Mouse (Mus musculus): ENCODE results near the gene Rubcn. TPM values are rescaled to one million over a fixed set of nuclear protein-coding genes. Genes with fewer than 3 reads are reported as not detected.
"Not testable (repeated sequence)": the region's sequence is repeated elsewhere in the genome, so short reads cannot be mapped to it uniquely, and the experiment has no call there.

The Rubcn gene
- polyA plus RNA-seq (2015; fragmentation: Nextera tagmentation; extraction: Ambion mirVana) = 16.0 and 20.3 TPM in 2 replicates

DNA sequence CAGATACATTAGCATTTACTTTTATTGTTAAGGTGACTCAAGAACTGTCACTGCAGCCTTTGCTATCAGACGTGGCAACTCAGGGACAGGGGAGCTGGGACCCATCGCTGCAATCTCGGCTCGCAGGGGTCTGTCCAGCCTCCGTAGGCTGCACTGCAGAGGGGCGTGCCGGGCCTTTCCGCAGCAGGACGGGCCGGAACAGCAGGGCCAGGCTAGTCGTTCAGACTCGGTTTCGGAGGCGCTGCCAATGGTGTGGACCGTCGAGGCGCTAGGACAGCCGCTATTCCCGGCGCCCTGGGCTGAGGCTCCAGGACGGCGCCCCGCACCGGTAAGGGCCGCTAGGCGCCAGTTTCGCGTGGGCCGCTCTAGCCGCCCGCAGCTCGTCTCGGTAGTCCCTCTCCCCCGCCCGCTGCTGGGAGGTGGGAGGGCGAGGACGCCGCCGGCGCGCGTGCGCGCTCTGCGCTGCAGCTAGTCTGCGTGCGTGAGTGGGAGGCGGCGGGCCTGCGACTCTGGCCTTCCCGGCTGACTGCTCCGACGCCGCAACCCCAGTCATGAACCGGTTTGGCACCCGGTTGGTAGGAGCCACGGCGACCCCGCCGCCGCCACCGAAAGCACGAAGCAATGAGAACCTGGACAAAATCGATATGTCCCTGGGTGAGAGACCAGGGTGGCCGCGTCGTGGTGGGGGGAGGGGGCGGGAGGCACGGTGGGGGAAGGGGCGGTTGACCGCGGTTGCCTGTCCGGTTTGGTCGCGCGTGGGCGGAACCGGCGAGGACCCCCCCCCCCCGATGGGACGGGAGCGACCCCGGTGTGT is at the start of gene Rubcn, which contains the start of gene Fyttd1:
TSS of gene Rubcn (minus strand) at position 424 of the 814 bp plus-strand sequence.
TSS of gene Fyttd1 (plus strand) at position 158 of the 814 bp plus-strand sequence.
- peaks cover 14% of the 10 kb centered on the region for H3K4me1 ChIP-seq
- H3K9me3 ChIP-seq = no peaks in the 10 kb centered on the region
- peak within 1 kb of the TSS; percentile 93 for H3K9ac ChIP-seq
- no peaks in the 10 kb centered on the region for H3K27me3 ChIP-seq
- peak within 1 kb of the TSS; percentile 87 for H3K27ac ChIP-seq
- H3K4me3 ChIP-seq = peak within 1 kb of the TSS; percentile 81
- ATAC-seq (ENCODE audit: insufficient number of reproducible peaks, insufficient read depth, low FRiP score, low TSS enrichment, low read depth) = peak; percentile 96
- H3K4me2 ChIP-seq = peak within 1 kb of the TSS; percentile 78
- 0 out of 2 replicates have a peak, but pooled peaks cover 6% of the 10 kb centered on the region for H3K36me3 ChIP-seq
- under 1% methylated on average over 71 of the region's 83 CpGs for WGBS

DNA sequence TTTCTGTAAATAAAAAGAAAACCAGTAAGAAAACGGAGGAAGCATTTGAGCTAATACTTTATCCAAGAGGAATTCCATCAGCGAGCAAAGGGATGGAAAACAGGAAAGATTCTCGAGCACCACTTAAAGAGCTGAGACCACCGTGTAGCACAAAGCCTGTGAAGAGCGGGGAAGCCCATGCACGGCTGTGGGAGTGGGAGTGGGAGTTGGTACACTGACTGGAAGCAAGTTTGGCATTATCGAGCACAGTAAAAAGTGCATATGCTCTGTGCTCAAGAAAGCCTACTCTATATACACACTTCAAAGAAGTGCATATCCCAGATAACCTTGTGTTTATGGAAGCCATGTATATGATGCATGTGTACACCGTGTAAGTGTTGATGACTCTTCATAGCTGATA is 49.5 kb upstream of the Rubcn start:
- Histone ChIP-seq H3K36me3 (peaks cover 25% of the 10 kb centered on the region), H3K4me3 (no peak overlapping the region), H3K27ac (no peak overlapping the region), H3K27me3 (no peaks in the 10 kb centered on the region), H3K9me3 (no peaks in the 10 kb centered on the region), H3K4me2 (no peak overlapping the region), H3K4me1 (no peaks in the 10 kb centered on the region), H3K9ac (no peak overlapping the region)
- 89% methylated on average over 8 of the region's 8 CpGs for WGBS
- ATAC-seq (ENCODE audit: insufficient number of reproducible peaks, insufficient read depth, low FRiP score, low TSS enrichment, low read depth) = no peak

DNA sequence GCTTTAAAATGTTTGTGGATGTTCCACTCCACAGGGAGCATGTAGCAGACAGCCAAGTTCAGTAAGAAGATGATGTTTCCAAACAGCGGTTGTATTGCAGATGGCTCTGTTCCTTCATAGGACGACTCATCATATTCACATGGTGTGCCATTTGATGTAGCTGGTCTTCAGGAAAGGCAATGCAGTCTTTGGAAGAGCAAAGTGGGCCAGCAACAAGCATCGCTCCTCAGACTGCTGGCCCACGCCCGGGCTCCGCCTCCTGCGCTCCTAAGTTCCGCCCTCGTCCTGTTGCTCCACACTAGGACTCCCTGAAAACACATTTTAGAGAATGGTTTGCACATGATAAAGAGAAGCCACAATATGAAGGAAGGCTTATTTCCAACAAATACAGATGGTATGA is 49.1 kb upstream of the Rubcn start:
- ATAC-seq (ENCODE audit: insufficient number of reproducible peaks, insufficient read depth, low FRiP score, low TSS enrichment, low read depth); H3K4me2 ChIP-seq; H3K9me3 ChIP-seq; H3K4me3 ChIP-seq; H3K4me1 ChIP-seq; H3K27ac ChIP-seq; H3K9ac ChIP-seq; H3K27me3 ChIP-seq: not testable (repeated sequence)
- WGBS = 90% methylated on average over 9 of the region's 9 CpGs
- H3K36me3 ChIP-seq = peaks cover 29% of the 10 kb centered on the region

DNA sequence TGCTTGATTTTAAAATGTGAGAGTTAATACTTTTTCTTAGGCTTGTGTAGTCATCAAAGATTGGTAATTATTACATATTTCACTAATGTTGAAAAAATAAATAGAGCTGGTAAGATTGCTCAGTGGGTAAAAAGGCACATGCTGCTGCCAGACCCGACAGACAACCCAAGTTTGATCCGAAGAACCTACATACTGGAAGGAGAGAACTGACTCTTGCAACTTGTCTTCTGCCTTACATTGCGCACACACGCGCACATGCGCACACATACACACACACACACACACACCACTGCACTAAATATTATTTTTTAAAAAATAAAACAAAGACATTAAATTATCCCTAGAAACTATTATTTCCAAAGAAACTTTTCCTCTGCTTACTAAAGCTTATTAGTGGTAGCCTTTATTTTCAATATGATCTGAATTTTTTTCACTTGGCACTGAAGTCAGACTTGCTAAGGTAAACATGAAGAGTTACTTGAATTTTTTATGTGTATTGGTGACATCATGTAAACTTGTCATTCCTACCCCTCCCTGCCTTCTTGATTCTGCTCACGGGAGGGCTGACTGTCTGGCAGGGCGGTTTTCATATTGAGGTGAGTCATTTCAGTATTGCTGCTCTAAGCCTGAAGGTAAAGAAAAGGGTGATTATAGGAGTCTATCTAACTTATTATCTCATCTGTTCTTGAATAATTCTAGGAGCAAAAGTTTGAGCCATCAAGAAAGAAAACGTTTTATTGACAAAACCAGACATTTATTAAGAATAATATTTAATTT is 37.9 kb upstream of the Rubcn start:
- 0 out of 2 replicates have a peak overlapping the region, but pooled peaks have one; percentile 46 for H3K9ac ChIP-seq
- H3K4me3 ChIP-seq = peak overlapping the region; percentile 92
- H3K36me3 ChIP-seq = no peaks in the 10 kb centered on the region
- peak overlapping the region; percentile 69 for H3K4me2 ChIP-seq
- H3K27ac ChIP-seq = no peak overlapping the region
- ATAC-seq (ENCODE audit: insufficient number of reproducible peaks, insufficient read depth, low FRiP score, low TSS enrichment, low read depth) = no peak
- no peaks in the 10 kb centered on the region for H3K9me3 ChIP-seq
- no peaks in the 10 kb centered on the region for H3K27me3 ChIP-seq
- peaks cover 6% of the 10 kb centered on the region for H3K4me1 ChIP-seq
- 69% methylated on average over 9 of the region's 9 CpGs for WGBS

DNA sequence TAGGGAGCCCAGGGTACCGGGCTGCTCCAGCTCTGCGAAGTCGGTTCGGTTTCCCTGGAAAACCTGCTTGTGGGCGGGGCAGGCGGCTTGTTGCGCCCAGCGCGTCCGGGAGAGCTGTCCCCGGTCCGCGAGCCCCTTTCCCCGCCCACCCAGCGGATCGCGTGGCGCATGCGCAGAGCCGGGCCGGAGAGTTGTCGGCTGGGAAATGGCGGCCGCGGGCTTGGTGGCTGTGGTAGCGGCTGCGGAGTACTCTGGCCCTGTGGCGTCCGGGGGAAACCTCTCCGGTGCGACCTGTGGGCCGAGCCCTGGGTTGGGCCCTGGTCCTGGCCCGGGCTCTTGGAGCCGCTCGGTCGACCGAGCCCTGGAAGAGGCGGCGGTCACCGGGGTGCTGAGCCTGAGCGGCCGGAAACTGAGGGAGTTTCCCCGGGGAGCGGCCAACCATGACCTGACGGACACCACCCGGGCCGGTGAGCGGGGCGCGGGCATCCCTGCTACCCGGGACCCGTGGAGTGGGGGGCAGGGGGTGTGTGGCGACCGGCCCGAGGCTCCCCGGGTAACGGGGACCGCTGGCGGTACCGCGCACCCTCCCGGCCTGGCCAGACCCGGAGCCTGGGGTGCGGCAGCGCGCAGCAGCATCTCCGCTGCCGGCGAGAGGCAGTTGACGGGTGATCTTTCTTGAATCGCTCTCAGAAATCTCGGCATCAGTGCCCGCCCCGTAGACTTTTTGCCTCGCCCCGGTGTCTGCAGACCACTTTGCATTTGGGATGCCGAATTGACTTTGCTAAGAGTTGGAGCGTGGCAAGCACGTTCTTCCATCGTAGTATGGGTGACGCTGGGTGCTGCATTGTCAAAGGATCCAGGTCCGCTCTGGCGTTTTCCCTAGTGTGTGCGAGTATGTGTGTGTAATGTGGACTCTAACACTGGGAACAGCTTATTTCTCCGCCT is 36.6 kb upstream of the Rubcn start, which contains the start of gene Lrch3:
TSS of gene Lrch3 (plus strand) at position 164 of the 945 bp plus-strand sequence.
- Histone ChIP-seq H3K27me3 (no peaks in the 10 kb centered on the region), H3K4me3 (peak within 1 kb of the TSS; percentile 92), H3K27ac (peak within 1 kb of the TSS; percentile 88), H3K4me1 (peaks cover 6% of the 10 kb centered on the region), H3K4me2 (peak within 1 kb of the TSS; percentile 69), H3K36me3 (0 out of 2 replicates have a peak, but pooled peaks cover 2% of the 10 kb centered on the region), H3K9me3 (no peaks in the 10 kb centered on the region), H3K9ac (peak within 1 kb of the TSS; percentile 95)
- ATAC-seq (ENCODE audit: insufficient number of reproducible peaks, insufficient read depth, low FRiP score, low TSS enrichment, low read depth) = peak; percentile 90
- under 1% methylated on average over 85 of the region's 85 CpGs for WGBS

DNA sequence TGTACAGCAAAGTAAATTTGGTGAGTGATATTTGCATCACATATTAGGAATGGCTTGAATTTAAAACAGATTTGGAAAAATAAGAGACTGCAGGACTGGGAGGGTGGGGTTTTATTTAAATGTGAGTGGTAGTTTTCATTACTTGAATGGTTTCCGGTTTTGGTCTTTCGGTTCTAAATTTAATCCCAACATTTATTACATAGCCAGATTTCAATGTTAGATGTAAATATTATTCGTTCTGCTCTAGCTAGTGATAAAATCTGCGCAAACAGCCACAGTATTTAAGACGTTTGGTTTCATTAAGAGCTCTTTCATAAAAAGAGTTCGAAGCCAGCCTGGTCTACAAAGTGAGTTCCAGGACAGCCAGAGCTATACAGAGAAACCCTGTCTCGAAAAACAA is 35.6 kb upstream of the Rubcn start:
- Histone ChIP-seq H3K36me3 (0 out of 2 replicates have a peak, but pooled peaks cover 3% of the 10 kb centered on the region), H3K9ac (no peak overlapping the region), H3K9me3 (no peaks in the 10 kb centered on the region), H3K27me3 (no peaks in the 10 kb centered on the region), H3K27ac (0 out of 2 replicates have a peak overlapping the region, but pooled peaks have one; percentile 88), H3K4me1 (peaks cover 6% of the 10 kb centered on the region), H3K4me3 (peak overlapping the region; percentile 92), H3K4me2 (peak overlapping the region; percentile 69)
- WGBS = 56% methylated on average over 7 of the region's 7 CpGs
- no peak for ATAC-seq (ENCODE audit: insufficient number of reproducible peaks, insufficient read depth, low FRiP score, low TSS enrichment, low read depth)

DNA sequence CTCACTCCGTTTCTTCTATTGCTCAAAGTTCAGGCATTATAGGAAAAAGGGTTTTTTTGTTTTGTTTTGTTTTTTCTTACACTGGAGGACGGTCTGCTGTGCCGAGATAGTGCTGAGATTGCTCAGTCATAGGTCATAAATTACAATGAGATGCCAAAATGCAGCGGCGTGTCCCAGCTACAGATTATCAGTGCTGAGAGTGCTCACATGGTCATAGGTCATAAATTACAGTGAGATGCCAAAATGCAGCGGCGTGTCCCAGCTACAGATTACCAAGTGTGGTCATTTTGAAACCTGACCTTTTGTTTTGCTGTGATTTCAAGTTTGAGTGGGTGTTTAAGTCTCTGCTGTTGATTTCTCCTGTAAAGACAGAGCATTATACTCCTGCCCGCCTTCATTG is 29.2 kb upstream of the Rubcn start:
- WGBS = 86% methylated on average over 8 of the region's 8 CpGs
- H3K4me1 ChIP-seq = no peaks in the 10 kb centered on the region
- ATAC-seq (ENCODE audit: insufficient number of reproducible peaks, insufficient read depth, low FRiP score, low TSS enrichment, low read depth) = no peak
- H3K27me3 ChIP-seq = no peaks in the 10 kb centered on the region
- H3K27ac ChIP-seq = no peak overlapping the region
- H3K9me3 ChIP-seq = no peaks in the 10 kb centered on the region
- H3K4me3 ChIP-seq = no peak overlapping the region
- H3K36me3 ChIP-seq = peaks cover 29% of the 10 kb centered on the region
- no peak overlapping the region for H3K4me2 ChIP-seq
- H3K9ac ChIP-seq = no peak overlapping the region

DNA sequence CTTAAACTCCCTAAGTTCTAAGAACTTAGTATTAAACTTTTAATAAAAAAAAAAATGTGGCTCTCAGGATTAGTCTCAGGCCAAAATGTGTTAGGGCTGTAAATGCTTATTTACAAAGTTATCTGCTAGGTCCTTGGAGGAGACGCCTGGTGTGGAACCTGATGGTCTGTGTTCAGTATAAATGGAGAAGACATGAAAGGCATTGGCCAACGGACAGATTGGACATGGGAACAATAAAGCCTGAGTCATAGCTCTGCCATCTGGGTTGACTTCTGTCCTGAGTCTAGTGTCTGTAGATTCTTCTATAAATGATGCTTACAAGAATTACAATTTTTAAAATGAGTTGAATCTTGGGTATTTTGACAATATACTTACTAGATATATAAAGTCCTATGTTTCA is 28.6 kb upstream of the Rubcn start:
- WGBS = 87% methylated on average over 2 of the region's 2 CpGs
- Histone ChIP-seq H3K4me1 (no peaks in the 10 kb centered on the region), H3K4me2 (no peak overlapping the region), H3K27me3 (no peaks in the 10 kb centered on the region), H3K36me3 (peaks cover 31% of the 10 kb centered on the region), H3K9me3 (no peaks in the 10 kb centered on the region), H3K4me3 (no peak overlapping the region), H3K9ac (no peak overlapping the region), H3K27ac (no peak overlapping the region)
- ATAC-seq (ENCODE audit: insufficient number of reproducible peaks, insufficient read depth, low FRiP score, low TSS enrichment, low read depth) = no peak

DNA sequence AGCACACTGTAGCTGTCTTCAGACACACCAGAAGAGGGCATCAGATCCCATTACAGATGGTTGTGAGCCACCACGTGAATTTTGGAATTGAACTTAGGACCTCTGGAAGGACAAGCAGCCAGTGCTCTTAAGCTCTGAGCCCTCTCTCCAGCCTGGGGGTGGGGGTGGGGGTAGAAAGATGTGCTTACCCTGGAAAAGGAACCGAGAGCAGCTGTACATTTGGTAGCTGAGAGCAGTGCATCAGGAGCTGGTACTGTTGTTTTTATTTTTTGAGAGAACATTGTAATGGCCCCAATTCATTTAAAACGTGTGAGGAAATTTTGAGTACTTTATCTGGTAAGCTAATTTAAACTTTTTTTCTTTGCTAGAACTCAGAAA is 24.5 kb upstream of the Rubcn start:
- H3K4me3 ChIP-seq = no peak overlapping the region
- ATAC-seq (ENCODE audit: insufficient number of reproducible peaks, insufficient read depth, low FRiP score, low TSS enrichment, low read depth) = no peak
- H3K4me1 ChIP-seq = no peaks in the 10 kb centered on the region
- no peak overlapping the region for H3K27ac ChIP-seq
- 63% methylated on average over 3 of the region's 3 CpGs for WGBS
- H3K4me2 ChIP-seq = no peak overlapping the region
- no peaks in the 10 kb centered on the region for H3K9me3 ChIP-seq
- H3K27me3 ChIP-seq = no peaks in the 10 kb centered on the region
- H3K36me3 ChIP-seq = peaks cover 58% of the 10 kb centered on the region
- no peak overlapping the region for H3K9ac ChIP-seq

DNA sequence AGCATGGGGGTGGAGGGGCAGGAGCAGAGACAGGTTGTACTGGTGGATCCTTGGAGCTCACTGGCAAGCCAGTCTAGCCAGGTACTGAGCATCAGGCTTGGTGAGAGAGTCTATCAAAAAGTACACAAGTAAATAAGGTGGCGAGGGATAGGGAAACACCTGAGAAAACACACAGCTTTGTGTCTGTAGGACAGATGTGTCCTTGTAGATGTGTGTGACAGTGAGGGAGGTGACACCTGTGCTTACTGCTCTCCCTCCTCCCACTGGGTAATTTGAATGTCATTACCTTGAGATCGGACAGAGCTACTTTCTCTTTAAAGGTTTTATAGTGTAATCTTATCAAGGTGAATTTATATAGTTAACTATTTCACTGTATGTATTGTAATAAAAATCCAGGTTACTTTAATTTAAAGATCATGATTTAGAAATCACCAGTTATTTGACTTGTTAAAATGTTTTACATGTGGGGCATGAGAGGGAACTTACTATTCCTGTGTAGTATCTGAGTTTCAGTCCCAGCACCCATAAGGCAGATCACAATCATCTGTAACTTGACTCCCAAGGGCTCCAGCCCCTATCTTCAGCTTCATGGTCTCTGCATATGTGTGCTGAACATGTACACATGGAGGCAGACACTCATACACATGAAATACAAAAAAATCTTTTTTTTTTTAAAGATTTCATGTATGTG is 23.9 kb upstream of the Rubcn start:
- WGBS = 87% methylated on average over 2 of the region's 2 CpGs
- Histone ChIP-seq H3K27me3 (no peaks in the 10 kb centered on the region), H3K36me3 (peaks cover 55% of the 10 kb centered on the region)

More for the DNA sequence above, 23.9 kb upstream of the Rubcn start:
- Histone ChIP-seq H3K9me3 (no peaks in the 10 kb centered on the region), H3K9ac (no peak overlapping the region), H3K27ac (no peak overlapping the region), H3K4me1 (no peaks in the 10 kb centered on the region), H3K4me2 (no peak overlapping the region), H3K4me3 (no peak overlapping the region)
- no peak for ATAC-seq (ENCODE audit: insufficient number of reproducible peaks, insufficient read depth, low FRiP score, low TSS enrichment, low read depth)

All from embryonic facial prominence, embryonic 13.5 days (tissue).